Mouse (Mus musculus) C2C12 (cell line): Measurements from ENCODE around the gene Gm20388. TPM values are rescaled to one million over a fixed set of nuclear protein-coding genes. Genes with fewer than 3 reads are reported as not detected.

ENCODE experiments used
- H3K27me3 ChIP-seq: one replicate; pipeline ENCODE4 v1.6.1; 2011; ENCODE audit not compliant: control insufficient read depth, insufficient read depth, insufficient read length
- H3K36me3 ChIP-seq: one replicate; pipeline ENCODE4 v1.6.1; 2011; ENCODE audit not compliant: control insufficient read depth, insufficient read depth
- H3K4me3 ChIP-seq: one replicate; pipeline ENCODE4 v1.5.1; 2011; ENCODE audit warnings: mild to moderate bottlenecking, control low read depth; ENCODE audit not compliant: poor library complexity, insufficient read depth, severe bottlenecking
- H3K79me2 ChIP-seq: one replicate; pipeline ENCODE4 v1.6.1; 2011; ENCODE audit not compliant: control insufficient read depth, insufficient read depth
- H3K79me3 ChIP-seq: one replicate; pipeline ENCODE4 v1.6.1; 2011; ENCODE audit warnings: low read depth, control low read depth
- H3ac ChIP-seq: one replicate; pipeline ENCODE3; 2011; ENCODE audit warnings: low read depth; ENCODE audit not compliant: control insufficient read depth, insufficient read length
- CEBPB ChIP-seq: IDR thresholded peaks from one replicate; pipeline ENCODE4 v1.6.1; 2011; ENCODE audit warnings: low read depth, mild to moderate bottlenecking, control low read depth, moderate library complexity
- CTCF ChIP-seq: IDR thresholded peaks from one replicate; pipeline ENCODE4 v1.5.1; 2011; ENCODE audit not compliant: control insufficient read depth, insufficient read depth, insufficient read length
- FOSL1 ChIP-seq: IDR thresholded peaks from one replicate; pipeline ENCODE4 v1.8.0; 2011; ENCODE audit warnings: mild to moderate bottlenecking, low read length; ENCODE audit not compliant: poor library complexity, insufficient read depth, severe bottlenecking
- MAX ChIP-seq: IDR thresholded peaks from one replicate; pipeline ENCODE4 v1.6.1; 2011; ENCODE audit warnings: mild to moderate bottlenecking, control low read depth
- MYOD1 ChIP-seq: IDR thresholded peaks from one replicate; pipeline ENCODE4 v1.6.1; 2011; ENCODE audit warnings: low read depth; ENCODE audit not compliant: control insufficient read depth, insufficient read length
- MYOG ChIP-seq: IDR thresholded peaks from one replicate; pipeline ENCODE4 v1.6.1; 2011; ENCODE audit not compliant: control insufficient read depth, insufficient read length; ENCODE audit errors: extremely low read depth
- USF1 ChIP-seq: IDR thresholded peaks from one replicate; pipeline ENCODE4 v1.6.1; 2011; ENCODE audit warnings: low read depth, mild to moderate bottlenecking, control low read depth, moderate library complexity
- polyA plus RNA-seq: library from polyadenylated mRNA; unstranded; fragments of >200 nt; fragmentation: generic; extraction: Trizol; gene quantifications from one replicate; pipeline ENCODE4 v1.2.1, GENCODE M21; 2012; ENCODE audit warnings: missing spikeins

The Gm20388 gene
- polyA plus RNA-seq, 1 experiment = 15.0 TPM

DNA sequence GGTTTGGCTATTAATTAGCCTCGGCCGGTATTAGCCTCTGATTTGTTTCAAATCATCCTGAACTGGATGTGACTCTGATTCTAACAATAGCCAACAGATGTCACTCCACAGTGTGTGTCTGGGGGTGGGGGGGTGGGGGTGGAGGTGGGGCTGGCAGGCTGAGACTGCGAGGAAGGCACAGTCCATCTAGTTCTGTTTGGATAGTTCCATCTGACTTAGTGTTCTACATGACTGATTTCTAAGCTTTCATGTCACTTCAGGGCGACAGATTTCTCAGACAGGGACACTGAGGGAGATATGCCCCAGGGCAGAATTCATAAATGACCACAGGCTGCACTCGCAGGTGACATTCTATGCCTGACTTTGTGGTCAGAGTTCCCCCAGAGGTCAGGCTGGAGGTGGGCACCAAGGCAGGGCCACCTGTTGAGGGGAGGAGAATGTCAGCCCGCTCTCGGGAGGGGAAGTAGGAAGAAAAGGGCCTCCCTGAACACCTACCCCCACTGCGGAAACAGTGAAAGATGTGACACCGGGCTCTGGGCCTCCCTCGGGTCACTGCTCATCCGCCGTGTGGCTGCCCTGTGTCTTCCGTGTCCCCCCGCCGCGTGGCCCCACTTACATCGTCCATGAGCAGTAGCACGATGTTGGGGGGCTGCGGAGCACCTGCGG is 2700.1 kb downstream of the Gm20388 start:
- peak overlapping the region; percentile 56 for H3K4me3 ChIP-seq
- no peaks in the 10 kb centered on the region for H3K36me3 ChIP-seq
- no peaks in the 10 kb centered on the region for H3K79me3 ChIP-seq
- peak overlapping the region; percentile 80 for H3ac ChIP-seq
- TF ChIP-seq MAX (no peak), CEBPB (no peak), USF1 (no peak), CTCF (no peak), MYOG (no peak), FOSL1 (no peak), MYOD1 (no peak)
- H3K79me2 ChIP-seq = no peaks in the 10 kb centered on the region
- no peaks in the 10 kb centered on the region for H3K27me3 ChIP-seq

DNA sequence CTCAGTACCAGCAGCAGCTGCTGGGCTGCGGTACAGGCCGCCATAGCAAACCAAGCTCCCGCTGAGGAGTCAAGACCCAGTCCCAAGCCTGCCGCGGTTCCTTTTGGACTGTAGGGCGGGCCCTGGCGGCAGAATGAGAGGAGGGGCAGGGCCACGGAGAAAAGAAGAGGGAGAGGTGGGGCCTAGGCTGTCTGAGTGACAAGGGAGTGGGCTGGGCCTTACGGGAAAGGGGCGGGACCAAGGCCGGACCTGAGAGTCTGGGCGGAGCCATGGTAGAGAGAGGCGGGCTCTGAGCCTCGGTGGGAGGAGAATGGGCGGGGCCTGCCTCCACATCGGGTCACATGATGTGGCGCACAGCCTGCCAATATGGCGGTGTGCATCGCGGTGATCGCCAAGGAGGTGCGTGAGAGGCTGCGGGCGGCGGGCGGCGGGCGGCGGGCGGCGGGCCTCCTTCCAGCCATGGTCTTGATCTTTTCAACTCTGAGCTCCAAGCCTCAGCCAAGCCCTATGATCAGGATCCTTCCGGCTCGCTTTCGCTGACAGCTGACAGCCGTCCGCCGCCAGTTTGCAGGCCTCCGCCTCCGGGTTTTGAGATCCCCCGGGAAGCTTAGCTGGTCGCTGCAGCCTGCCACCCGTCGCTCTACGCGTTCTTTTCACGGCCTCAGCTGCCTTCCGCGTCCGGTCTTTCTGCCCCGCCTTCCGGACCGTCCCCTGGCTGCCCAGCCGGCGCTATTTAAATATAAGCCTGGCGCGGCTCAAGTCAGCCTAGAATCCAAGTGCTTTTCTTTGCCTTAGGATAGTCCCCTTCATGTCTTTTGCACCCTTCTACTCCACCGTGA is 2700.9 kb downstream of the Gm20388 start, which contains the start of the genes Galns and Trappc2l:
Galns (minus strand) TSS at position 169 of the 839 bp plus-strand sequence.
Trappc2l (plus strand) TSS at position 346 of the 839 bp plus-strand sequence.
- peak within 1 kb of the TSS; percentile 80 for H3ac ChIP-seq
- no peak for TF ChIP-seq MYOG
- TF ChIP-seq USF1 = peak; percentile 69
- no peak for TF ChIP-seq FOSL1
- TF ChIP-seq MYOD1 = no peak
- H3K79me3 ChIP-seq = no peaks in the 10 kb centered on the region
- H3K27me3 ChIP-seq = no peaks in the 10 kb centered on the region
- no peaks in the 10 kb centered on the region for H3K79me2 ChIP-seq
- no peaks in the 10 kb centered on the region for H3K36me3 ChIP-seq
- peak within 1 kb of the TSS; percentile 56 for H3K4me3 ChIP-seq

DNA sequence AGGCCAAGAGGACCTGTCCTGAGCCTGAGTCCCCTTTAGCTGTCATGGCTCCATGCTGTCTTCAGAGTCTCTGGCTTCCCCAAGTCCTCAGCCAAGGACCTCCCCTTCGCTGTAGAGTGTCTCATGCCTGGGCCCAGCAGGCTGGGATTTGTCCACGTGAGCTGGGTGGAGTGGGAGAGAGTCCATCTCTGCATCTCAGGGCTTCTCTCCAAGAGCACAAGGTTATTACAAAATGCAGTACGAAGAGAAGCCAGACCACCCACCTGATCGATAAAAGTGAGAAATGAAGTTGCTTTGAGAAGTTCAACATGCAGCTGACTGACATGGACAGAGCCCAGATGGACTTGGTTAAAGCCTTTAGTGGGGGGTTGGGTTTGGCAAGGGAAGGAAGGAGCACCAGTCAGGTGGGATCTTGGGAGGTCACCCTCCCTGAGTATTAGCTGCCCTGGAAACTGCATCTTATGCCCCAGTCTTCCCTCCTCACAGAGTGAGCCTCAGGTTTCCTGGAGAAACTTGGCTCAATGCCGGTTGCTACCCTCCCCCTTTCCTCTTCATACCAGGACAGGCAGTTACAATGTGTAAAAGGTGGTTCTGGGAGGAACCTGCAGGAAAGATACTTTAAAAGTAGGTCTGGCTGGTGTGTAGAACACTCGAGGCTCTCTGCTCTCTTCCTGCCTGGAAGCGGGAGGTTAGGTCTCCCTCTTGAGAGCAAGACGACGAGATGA is 2705.7 kb downstream of the Gm20388 start:
- Histone ChIP-seq H3K27me3 (no peaks in the 10 kb centered on the region), H3K4me3 (no peak overlapping the region), H3K79me2 (no peaks in the 10 kb centered on the region), H3K36me3 (no peaks in the 10 kb centered on the region), H3ac (no peak overlapping the region), H3K79me3 (no peaks in the 10 kb centered on the region)
- TF ChIP-seq USF1 = no peak
- no peak for TF ChIP-seq MYOG
- TF ChIP-seq FOSL1 = no peak
- TF ChIP-seq MAX = no peak
- TF ChIP-seq MYOD1 = no peak
- TF ChIP-seq CTCF = no peak

DNA sequence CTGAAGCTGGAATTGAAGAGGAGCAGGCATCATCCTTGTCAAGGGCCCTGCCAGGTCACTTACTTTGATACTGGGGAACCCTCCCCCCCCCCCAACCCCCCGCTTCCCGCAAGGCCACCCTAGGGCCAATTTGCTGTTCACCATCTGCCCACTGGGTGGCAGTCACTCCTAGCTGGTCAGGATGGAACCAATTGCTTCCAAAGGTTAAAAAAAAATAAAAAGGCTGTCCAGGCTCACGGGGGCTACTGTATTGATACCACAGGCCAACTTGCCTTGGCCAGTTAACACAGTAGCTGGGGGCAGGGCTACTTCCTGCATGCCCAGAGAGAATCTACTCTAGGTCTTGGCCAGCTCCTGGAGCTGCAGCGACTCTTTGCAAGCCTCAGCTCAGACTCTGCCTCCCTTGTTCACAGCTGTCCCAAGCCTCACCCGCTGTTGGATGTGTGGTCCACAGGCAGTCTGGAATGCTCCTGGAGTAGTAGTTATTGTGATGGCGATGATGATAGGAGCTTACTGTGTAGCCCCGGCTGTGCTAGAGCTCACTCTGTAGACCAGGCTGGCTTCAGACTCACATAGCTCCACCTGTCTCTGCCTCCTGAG is 2707.4 kb downstream of the Gm20388 start:
- Histone ChIP-seq H3K4me3 (no peak overlapping the region), H3K36me3 (no peaks in the 10 kb centered on the region), H3K79me2 (no peaks in the 10 kb centered on the region), H3K79me3 (no peaks in the 10 kb centered on the region), H3K27me3 (no peaks in the 10 kb centered on the region), H3ac (no peak overlapping the region)
- TF ChIP-seq USF1 (no peak), CTCF (peak; percentile 45)

DNA sequence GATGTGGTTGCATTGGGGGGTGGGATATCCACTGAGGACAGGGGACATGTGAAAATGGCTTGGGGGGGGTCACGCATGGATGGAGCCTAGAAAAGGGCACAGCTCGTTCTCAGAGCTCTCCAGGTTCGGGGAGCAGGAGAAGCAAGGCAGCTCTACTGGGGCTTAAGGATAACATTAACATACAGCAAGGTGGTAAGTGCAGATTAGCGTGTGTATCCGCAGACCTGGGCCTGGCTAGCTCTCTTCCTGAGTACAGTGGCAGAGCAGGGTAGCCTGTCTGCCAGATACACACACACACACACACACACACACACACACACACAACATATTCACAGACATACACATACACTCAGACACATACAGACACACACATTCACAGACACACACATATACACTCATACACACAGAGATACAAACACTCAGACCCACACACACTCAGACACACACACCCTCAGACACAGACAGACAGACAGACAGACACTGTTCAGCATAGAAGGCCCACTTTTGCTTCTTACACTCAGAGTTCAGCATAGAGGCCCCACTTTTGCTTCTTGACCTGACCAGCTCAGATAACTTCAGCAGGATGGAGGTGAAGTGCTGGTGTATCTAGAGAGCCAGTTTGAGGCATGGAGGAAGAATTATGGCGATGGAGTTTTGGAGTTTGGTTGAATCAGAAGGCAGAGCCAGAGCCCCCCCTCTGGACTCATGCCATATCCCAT is 2708.2 kb downstream of the Gm20388 start:
- H3K36me3 ChIP-seq = no peaks in the 10 kb centered on the region
- no peak overlapping the region for H3K4me3 ChIP-seq
- TF ChIP-seq CTCF = no peak
- TF ChIP-seq MAX = no peak
- no peak for TF ChIP-seq CEBPB
- TF ChIP-seq USF1 = no peak
- no peak for TF ChIP-seq MYOG
- no peak for TF ChIP-seq FOSL1
- TF ChIP-seq MYOD1 = no peak
- H3K27me3 ChIP-seq = peaks cover under 1% of the 10 kb centered on the region
- no peaks in the 10 kb centered on the region for H3K79me2 ChIP-seq
- no peaks in the 10 kb centered on the region for H3K79me3 ChIP-seq
- H3ac ChIP-seq = no peak overlapping the region
